Mouse (Mus musculus): ENCODE measurements around the gene Bcat2.

Bcat2 gene

DNA sequence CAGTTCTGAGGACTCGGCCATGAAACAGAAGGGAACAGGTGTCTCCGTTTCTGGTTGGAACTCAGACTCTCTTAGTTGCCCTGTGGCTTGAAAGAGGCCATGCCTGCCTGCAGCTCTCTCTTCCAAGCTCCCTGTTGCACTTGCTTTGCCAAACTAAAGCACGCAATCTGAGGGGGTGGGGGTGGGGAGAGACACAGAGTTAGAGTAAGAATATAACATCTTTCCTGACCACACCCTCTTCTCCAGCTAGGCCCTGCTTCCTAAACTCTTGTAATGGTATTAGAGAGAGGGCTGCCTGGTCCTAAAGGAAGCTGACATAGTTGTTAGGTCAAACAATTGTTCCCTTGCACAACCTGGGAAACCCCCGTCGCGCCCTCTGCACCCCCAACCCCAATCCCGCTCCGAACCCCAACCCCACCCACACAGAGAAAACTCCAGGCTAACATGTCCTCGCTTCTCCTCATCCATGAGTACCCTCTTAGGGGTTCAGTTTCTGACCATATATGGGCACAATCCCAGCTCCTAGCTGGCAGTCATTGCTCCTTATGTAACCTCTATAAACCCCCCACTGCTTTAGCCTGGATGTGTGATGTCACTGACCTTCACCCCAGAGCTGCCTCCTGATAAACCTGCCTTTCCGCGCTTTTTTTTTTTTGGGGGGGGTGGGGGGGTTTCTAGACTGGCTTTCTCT lies 19.0 kb upstream of the Bcat2 start:
- DNase-seq (ENCODE audit: low read depth, low spot score) = no peak

DNA sequence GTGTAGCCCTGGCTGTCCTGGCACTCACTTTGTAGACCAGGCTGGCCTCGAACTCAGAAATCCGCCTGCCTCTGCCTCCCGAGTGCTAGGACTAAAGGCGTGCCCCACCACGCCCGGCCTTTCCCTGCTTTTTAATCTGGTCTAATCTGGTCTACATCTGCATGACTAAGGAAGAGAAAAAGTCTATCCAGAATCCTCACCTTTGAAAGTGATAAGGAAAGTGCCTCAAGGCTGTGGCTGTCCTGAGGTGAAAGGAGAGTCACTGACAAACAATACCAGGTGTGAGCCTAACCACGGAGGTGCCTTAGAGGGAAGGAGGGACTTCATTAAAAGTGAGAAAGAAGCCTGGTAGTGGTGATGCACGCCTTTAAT lies 18.5 kb upstream of the Bcat2 start:
- no peak for DNase-seq (ENCODE audit: low read depth, low spot score)

DNA sequence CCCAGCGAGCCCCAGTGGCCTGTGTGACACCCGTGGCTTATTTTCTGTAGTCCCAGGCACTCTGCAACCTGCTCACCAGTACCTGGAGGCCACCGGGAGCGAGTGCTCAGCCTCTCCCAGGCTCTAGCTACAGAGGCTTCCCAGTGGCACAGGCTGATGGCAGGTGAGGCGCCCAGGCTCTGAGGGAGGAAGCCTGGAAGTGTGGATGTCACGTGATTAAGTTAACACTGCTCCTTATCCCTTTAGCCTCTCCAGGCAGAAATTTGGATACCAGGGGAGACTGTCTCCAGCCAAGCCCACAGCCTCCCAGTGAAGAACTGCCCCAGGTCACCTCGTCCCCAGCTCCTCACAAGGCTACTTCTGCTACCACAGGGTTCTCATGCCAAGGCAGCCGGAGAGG lies 16.4 kb upstream of the Bcat2 start:
- no peak for DNase-seq (ENCODE audit: low read depth, low spot score)

DNA sequence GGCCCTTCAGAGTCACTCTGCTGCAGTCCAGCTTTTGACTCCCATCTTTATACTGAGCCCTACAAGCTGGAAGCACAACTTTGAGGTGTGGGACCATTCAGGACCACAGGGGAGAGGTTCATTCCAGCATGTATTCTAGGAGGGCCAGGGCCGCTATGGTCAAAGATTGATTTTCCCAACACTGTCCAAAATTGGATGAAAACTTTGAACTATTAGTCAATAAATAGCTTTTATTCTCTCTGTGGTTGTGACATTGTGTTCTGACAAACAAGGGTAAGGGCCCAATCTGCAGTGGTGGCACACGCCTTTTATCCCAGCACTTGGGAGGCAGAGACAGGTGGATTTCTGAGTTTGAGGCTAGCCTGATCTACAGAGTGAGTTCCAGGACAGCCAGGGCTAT lies 16.0 kb upstream of the Bcat2 start:
- no peak for DNase-seq (ENCODE audit: low read depth, low spot score)

DNA sequence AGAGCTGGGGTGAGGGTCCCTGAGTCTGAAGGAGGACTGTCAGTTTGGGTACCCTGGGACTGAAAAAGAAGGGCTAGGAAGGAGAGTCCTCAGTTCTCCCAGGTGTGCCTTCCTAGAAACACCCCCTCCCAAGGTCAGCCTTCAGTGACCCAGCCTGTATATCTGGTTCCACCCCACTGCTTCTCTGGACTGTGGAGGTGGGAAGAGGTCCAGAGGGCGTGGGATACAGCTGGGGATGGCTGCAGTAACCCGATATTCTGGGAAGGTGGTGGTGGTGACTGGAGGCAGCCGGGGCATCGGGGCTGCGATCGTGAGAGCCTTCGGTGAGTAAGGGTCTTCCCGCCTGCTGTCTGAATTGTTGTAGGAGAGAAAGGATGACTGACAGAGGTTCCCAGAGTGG lies 15.2 kb upstream of the Bcat2 start, which contains the start of gene Hsd17b14:
TSS of gene Hsd17b14 (plus strand) at position 150 of the 400 bp plus-strand sequence.
- DNase-seq (ENCODE audit: low read depth, low spot score) = no peak

DNA sequence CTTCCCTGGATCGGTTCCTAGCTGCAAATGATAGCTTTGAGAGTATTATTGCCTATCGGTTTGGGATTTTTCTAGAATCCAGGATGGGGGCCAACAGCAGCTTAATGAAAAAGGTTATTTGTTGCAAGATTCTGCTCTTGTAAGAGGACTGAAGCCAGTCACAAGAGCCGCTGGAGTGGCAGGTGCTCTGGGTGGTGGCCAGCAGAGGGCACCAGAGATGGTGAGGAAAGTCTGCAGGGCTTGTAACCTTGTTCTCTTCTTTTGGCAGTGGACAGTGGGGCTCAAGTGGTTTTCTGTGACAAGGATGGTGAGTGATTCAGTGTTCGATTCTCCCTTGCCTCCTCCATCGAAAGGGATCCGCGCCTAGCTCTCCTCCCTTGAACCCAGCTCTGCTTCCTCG lies 14.2 kb upstream of the Bcat2 start:
- peak; percentile 84 for DNase-seq (ENCODE audit: low read depth, low spot score)

DNA sequence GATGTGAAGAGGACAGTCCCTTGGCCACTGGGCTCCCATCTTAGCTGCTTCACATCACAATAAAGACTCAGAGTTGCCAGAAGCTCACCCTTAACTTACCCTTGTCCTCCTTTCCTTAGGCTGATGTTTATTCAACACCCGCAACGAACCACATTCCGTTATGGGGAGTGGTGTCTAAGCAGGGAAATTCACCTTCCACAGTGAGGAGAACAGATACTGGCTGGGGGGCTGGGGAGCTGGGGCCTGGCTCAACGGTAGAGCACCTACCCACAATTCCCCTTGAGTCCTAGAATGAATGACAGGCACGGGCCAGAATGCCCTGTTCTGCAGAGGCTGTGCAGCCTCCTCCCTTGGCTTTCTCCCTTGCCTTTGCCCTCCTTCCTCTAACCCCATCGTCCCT lies 11.0 kb upstream of the Bcat2 start:
- DNase-seq (ENCODE audit: low read depth, low spot score) = no peak

DNA sequence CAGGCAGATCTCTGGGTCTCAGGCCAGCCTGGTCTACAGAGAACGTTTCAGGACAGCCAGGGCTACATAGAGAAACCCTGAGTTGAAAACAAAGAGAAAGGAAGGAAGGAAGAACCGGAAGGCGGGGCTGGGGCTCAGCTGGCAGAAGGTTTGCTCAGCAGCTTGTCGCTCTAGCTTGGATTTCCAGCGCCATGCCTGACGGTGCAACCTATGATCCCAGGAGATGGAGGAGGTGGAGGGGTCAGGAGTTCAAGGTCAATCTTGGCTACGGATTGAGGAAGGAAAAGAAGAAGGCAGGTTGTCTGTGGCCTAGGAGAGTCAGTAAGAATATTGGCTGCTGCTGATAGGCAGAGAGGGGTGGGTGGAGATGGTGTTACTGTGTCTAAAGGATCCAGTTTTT lies 9.7 kb upstream of the Bcat2 start:
- peak; percentile 61 for DNase-seq (ENCODE audit: low read depth, low spot score)

DNA sequence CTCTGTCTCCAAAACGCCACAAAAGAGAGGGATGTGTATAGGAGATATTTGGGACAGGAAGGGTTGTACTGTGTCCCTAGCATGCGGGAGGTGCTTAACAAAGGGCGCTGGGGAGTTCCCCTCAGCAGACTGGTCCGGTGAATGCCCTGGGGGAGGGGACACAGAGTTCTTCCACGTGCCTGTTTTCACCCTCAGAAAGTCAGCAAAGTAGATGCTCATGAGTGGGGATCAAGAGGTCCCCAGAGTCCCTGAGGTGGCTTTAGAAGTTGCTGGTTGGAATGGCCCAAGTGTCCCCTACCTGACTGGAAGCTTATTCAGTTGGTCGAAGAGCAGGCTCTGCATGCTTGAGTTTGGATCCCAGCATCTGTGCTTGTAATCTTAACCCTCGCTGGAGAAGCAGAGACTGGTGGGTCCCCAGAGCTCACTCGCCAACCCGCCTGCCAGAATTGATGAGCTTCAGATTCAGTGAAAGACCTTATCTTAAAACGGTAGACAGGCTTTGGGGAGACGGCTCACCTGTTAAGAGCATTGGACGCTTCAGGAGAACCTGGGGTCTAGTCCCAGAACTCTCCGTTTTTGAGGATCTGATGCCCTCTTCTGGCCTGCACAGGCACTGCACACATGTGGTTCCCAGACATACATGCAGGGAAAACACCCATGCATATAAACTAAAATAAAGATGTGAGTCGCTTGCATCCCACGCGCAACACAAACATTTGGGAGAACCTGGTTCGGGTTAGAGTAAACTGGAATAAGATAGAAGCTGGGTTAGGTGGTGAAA lies 8.9 kb upstream of the Bcat2 start:
- DNase-seq (ENCODE audit: low read depth, low spot score) = peak; percentile 87

DNA sequence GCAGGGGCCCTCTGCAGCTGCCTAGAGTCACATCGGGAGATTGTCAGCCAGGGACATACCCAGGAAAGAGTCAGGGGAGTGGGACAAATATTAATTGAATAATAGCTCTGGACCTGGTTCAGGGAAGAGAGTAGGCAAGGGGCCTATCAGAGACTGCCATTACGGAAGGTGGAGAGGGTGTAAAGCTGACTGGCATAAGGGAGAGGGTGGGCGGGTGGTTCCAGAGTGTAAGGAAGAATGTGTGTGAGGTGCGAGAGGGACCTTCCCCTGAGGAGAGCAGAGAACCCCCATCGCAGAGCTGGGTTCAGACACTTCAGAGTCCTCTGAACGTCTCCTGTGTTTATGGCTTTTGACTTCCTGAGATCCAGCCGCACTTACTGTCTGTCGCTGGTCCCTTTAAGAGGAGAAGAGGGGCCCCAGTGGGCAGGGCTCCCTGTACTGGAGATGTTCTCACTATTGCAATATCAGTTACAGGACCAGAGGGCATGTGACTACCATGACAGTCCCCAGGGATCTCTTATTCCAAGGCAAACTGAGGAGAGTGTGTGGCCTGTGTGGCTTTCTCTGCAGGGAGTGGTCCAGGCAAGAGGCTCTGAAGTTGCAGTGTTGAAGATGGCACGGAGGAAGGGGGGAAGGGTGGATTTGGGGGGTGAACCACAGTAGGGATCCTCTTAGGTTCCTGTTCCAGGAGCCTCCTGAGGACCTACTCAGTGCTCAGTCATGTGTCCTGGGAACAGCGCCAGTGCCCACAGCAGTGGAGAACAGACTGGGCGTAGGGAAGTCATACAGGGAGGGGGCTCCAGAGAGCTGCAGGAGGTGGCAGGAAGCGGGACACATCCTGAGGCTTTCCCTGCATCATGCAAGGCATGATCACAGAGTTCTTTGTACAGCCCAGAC lies 8.1 kb upstream of the Bcat2 start:
- DNase-seq (ENCODE audit: low read depth, low spot score) = no peak

DNA sequence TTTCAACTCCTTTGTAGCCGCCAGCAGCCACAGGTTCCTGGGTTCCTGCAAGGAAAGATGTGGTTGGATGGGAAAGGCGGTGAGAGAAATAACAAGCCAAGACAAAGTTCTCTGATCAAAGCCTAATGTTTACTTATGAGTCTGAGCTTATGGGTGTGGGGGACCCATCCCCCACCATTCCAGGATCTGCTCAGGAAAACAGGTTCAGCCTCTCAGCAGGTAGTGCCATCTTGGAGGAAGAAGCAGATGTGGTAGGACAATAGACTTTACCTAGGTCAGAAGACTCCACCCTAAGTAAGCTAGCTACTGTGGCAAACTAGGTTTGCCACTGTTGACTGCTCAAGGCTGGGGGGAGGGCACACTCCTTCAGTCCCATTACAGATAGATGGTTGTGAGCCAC lies 5.1 kb upstream of the Bcat2 start:
- no peak for DNase-seq (ENCODE audit: low read depth, low spot score)

DNA sequence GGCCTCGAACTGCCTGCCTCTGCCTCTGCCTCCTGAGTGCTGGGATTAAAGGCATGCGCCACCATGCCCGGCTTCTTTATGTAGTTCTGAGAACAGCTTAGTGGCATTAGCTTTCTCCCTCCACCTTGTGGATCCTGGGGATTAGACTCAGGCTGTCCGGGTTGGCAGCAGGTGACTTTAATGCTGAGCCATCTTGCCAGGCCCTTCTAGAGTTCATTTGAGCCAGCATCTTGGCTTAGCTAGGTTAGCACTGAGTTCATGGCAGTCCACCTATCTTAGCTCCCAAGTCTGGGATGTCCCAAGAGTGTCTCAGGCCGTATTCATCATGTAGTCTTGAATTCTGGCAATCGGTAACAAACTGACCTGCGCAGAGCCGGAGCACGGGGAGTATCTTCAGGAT lies 4.5 kb upstream of the Bcat2 start:
- DNase-seq (ENCODE audit: low read depth, low spot score) = no peak

DNA sequence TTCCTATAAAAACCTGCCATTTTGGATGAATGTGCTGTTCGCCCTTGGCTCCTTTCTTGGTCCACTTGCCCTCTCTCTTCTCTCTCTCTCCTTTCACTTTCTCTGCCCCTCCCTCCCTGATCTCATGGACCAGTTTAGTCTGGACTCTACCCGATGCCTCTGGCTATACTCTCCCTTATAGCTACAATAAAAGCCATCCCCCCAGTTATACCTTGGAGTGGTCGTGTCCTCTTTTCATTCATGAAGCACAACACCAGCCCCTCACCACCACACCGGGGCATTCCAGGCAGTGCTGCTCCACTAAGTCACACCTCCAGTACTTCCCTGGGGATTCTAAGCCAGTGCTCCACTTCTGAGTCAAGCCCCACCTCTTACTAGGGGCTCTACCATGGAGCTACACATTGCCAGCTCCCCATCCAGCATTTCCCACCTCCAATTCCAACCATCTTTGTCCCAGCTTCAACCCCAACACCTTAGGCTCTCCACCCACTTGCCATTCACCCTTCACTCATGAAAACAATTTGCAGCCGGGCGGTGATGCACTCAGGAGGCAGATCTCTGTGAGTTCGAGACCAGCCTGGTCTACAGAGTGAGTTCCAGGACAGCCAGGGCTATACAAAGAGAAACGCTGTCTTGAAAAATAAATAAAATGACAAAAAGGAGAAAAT lies 2.7 kb upstream of the Bcat2 start:
- DNase-seq (ENCODE audit: low read depth, low spot score) = no peak

DNA sequence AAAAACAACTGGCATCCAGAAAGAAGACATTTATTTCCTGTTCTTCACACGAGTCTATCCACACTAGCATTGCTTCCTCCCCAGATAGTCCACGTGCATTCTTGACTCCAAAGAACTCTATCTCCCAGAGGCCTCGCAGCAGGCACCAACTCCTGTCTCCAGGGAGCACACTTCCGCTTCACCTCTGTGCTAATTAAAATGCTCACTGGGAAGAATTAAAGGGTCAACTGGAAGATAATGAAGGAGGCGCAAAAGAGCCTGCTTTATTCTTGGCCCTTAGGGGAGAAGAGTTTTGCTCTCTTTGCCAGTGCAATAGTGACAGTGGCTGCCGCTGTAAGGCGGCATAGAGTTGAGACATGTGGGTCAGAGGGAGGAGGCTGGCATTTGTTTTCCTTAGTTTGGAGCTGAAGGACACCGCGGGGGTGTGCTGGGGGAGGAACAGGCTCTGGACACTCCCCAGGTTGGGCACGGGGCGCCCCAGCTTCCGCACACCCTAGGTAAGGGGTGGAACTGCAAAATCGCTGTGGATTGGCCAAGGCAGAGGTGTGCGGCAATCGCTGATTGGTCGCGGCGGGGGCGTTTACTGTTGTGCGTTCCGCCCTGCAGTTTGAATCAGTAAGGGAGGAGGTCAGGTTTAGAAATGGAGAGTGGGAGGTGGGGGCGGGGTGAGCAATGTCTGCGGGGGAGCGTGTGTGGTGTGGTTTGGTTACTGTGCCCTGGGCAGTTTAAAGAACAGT lies 2.0 kb upstream of the Bcat2 start:
- peak; percentile 96 for DNase-seq (ENCODE audit: low read depth, low spot score)

DNA sequence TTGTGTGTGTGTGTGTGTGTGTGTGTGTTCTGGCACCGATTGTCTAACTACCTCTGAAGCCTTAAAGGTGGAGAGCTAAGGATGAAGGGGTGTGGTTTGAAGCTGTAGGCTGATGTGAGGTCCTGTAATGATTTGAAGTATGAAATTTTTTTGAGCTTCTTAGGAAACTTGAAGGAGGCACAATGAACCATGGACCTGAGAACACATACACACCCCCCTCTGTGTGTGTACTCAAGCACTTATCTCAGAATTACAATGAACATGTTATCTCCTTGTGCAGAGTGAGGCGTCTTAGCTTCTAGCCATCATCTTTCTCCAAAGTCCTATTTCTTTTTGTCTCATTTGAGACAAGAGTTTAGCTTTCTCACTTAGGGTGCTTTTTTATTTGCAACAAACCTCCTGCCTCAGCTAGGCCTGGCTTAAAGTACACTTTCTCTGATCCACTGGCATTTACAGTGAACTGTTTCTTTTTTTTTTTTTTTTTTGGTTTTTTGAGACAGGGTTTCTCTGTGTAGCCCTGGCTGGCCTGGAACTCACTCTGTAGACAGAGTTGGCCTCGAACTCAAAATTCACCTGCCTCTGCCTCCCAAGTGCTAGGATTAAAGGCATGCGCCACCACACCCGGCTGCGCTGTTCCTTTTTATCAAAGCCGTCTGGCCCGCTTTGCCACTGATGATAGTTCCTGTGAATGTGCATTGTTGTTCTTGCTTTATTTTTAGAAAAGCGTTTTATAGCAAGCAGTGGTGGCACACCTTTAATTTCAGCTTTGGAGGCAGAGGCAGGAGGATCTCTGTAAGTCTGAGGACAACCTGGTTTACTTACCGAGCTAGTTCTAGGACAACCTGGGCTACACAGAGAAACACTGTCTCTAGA lies 1.1 kb upstream of the Bcat2 start:
- DNase-seq (ENCODE audit: low read depth, low spot score) = no peak

DNA sequence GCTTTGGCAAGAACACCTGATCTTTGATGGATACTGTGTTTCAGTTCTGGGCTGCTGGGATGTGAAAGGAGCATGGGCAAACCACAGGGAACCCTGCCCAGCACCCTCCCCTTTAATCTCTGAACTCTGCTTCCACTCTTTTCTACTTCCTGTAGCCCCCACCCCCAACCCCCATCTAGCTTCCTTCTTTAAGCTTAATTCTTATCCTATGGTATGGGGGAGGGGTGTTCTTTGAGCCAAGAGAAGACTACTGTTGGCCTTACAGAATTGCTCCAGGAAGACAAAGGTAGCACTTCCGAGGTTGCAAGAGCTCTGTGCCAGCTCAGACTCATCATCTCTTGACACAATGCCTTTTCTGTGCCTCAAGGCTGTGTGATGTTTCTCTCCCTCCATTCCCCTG lies 2.0 kb downstream of the Bcat2 start:
- DNase-seq (ENCODE audit: low read depth, low spot score) = no peak

DNA sequence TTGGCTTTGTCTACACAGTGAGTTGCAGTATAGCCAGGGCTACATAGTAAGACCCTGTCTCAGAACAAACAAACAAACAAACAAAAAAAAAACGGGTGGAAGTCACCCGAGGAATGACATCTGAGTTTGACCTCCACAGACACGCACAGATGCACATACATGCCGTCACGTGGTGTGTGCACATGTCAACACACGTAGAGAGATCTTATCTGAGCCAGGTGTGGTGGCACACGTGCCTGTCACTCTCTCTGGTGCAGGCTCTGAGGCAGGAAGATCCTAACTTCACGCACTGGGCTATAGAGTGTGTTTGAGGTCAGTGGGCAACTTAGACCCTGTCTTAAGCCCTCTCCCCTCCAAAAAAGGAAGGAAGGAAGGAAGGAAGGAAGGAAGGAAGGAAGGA lies 4.0 kb downstream of the Bcat2 start:
- no peak for DNase-seq (ENCODE audit: low read depth, low spot score)

DNA sequence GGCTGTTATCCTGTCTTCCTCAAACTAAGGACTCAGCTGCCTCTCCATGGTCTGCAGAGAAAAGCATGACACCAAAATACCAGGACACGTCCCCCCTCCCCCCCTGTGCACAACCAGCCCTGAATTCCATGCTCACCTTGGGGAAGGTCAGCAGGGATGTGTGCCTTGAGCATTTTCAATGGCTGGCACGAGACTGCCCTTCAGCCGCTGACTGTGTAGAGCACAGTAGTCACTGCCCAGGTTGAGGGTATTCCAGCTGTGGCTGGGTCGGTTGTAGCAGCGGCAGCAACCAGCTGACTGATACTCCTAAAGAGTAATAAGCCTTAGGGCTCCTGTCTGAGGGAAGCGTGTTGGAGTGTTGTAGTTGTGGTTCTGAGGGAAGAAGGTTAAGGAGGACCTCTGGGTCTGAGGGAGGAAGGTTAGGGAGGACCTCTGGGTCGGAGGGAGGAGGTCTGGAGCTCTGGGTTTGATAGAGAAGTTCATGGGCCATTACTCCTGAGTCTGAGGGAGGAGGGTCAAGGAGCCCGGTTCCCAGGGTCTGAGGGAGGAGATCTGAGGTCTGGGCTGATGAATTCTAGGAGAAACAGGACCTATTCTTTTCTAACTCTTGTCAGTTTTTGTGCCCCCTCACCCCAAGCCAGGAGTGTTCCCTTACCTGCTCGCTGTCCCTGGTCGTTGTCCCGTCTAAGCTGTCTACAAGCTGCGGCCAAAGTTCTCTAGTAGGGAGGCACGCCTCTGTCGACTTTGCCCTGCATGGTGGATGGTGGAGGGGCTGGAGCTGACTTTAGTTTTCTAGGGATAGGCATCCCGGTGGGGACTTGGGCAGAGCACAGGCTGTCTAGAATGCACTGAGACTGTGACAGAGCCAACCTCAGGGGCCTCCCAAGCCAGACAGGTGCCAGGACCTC lies 4.8 kb downstream of the Bcat2 start:
- DNase-seq (ENCODE audit: low read depth, low spot score) = no peak

DNA sequence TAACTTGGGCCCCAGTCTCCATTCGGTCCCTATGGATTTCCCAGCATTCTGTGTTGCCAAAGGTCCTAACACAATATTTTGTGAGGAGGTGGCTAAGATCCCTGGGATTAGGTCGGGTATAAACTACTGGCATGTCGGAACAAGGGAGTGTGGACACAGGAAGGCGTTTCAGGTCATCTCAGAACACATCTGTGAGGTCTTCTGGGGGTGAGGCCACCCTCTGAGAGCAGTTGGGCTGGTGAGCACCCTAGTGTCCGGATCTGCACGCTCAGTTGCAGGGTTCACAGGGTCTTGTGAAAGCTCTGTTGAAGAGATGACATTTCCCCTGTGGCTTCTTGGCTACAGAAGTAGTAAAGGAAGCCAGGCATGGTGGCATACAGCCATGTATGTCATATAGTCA lies 16.0 kb downstream of the Bcat2 start:
- DNase-seq (ENCODE audit: low read depth, low spot score) = no peak
